Mouse (Mus musculus) liver (tissue): ENCODE measurements around the gene Hspa1a.
"Not testable (repeated sequence)": the region's sequence is repeated elsewhere in the genome, so short reads cannot be mapped to it uniquely, and the experiment has no call there.

Experiments used
- DNase-seq: peaks from one replicate; pipeline ENCODE4 v3.0.0-alpha.2; 2020; ENCODE audit warnings: mixed read lengths

Gene Hspa1a

DNA sequence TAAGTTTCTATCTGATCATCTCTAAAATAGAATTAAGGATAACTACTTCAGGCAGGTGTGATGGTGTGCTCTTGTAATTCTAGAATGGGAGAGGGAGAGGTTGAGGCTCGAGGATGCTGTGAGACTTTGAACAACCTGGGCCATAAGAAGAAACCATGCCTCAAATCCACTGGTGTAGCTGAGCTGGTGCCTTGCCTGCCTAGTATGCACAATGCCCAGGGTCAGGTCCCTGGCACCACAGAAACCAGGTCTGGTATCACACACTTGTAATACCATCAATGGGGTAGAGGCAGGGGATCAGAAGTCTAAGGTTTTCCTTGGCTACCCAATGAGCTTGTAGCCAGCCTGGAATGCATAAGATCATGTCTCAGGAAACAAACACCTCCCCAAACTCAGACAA is 9.1 kb downstream of the Hspa1a start:
- DNase-seq: no peak

DNA sequence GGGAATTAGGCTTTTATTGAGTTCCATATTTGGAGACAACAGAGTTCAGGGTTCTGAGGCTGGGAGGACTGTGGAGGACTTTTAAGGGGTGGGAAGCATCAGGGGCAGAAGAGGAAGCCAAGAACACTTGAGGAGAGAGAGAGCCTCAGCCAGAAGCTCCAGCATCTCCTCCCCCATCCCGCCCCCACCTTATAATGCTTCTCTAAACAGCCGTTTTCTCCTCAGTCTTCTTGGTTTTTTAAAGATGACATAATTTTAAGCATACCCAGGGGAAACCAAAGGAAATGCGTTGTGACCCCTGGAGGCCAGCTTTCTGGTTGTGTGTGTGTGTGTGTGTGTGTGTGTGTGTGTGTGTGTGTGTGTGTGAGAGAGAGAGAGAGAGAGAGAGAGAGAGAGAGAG is 9.8 kb downstream of the Hspa1a start:
- no peak for DNase-seq

DNA sequence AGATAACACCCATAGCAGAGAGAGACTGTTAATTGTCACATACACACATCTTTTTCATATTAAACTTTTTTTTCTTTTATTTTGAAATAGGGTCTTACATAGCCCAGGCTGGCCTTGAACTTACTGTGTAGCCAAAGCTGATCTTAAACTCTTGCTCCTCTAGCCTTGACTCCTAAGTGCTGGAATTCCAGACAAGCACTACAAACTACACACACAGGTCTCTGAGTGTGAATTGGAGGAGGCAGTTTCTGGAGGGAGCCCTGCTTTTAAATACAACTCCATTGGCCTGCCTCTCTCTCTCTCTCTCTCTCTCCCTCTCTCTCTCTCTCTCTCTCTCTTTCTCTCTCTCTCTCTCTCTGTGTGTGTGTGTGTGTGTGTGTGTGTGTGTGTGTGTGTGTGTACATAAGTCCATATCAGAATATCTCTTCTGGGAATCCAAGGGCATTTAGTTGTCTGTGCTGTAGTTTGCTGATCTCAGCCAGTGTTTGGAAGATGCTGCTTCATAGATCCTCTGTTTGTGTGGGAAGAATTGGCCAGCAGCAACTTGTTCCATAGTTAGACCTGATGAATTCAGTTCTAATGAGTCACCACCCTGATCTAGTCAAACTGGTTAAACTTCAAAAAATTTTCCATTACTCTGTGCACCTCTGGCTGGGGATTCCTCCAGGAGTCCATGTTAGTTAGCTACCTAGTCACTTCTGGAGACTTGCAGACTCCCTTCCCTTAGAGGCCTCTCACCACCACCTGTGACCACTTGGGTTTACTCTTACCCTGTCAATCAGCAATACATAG is 11.1 kb downstream of the Hspa1a start:
- no peak for DNase-seq

DNA sequence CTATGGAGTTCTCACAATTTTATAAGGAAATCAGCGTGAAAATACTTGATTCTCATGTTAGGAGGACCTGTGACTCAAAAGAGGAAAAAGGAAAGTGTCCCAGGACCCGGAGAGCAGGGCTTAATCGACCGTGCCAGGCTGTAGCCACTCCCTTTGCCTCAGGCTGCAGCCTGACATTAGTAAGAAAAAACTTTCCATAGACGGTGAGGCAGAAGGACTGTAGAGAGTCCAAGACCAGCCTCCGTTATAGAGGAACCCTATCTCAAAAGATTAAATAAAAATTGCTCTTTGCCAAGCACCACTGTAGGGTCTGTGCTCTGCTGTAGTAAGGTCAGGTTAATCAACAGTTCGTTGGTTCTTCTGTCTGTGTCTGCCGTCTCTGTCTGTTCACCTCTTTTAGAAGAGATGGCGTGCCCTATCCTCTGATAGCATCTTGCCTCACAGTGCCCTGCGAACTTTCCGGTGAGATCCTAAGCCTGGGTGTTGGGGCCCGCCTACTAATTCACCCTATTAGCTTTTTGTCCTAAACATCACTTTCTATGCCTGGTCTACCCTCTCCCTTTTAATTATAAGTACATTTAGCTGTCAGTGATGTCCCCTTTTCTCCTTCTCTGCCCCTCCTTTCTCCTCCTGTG is 12.0 kb downstream of the Hspa1a start:
- DNase-seq: peak; percentile 54

DNA sequence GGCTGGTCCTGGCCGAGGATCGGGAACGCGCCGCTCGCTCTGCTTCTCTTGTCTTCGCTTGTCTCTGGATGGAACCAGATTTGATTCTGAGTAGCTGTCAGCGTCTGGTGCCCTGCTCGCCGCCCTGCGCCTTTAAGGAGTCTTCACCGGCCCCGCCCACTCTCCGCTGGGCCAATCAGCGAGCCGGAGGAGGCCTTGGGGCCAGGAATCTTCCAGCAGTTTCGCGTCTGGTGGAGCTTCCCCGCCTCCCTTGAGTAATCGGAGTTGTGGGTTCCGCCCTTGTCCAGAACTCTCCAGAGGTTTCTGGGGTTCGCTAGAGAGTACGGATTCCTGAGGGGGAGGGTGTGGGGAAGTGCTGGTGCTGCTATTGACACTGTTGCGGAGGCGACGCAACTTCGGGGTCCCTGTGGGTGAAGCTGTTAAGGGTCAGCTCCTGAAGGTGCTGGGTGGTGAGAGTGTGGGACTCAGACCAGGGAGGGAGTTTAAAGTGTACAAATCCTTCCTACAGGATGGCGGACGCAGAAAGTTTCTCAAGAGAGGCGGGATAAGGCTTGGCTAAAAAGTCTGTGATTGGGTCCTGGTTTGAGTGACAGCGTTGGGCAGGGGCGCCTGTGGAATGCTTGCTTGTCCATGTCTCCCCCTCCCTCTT is 12.7 kb downstream of the Hspa1a start, which contains the start of gene Hspa1b:
TSS of gene Hspa1b (minus strand) at position 109 of the 649 bp plus-strand sequence.
- peak; percentile 78 for DNase-seq

DNA sequence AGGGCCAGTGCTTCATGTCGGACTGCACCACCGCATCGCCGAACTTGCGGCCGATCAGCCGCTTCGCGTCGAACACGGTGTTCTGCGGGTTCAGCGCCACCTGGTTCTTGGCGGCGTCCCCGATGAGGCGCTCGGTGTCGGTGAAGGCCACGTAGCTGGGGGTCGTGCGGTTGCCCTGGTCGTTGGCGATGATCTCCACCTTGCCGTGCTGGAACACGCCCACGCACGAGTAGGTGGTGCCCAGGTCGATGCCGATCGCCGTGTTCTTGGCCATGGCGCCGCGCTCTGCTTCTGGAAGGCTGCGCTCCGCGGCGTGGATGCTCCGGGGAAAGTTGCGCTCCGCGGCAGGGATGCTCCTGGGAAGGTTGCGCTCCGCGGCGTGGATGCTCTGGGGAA is 13.2 kb downstream of the Hspa1a start:
- not testable (repeated sequence) for DNase-seq

DNA sequence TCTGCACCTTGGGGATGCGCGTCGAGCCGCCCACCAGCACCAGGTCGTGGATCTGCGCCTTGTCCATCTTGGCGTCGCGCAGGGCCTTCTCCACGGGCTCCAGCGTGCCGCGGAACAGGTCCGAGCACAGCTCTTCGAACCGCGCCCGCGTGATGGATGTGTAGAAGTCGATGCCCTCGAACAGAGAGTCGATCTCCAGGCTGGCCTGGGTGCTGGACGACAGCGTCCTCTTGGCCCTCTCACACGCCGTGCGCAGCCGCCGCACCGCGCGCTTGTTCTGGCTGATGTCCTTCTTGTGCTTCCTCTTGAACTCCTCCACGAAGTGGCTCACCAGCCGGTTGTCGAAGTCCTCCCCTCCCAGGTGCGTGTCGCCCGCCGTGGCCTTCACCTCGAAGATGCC is 14.0 kb downstream of the Hspa1a start:
- not testable (repeated sequence) for DNase-seq

DNA sequence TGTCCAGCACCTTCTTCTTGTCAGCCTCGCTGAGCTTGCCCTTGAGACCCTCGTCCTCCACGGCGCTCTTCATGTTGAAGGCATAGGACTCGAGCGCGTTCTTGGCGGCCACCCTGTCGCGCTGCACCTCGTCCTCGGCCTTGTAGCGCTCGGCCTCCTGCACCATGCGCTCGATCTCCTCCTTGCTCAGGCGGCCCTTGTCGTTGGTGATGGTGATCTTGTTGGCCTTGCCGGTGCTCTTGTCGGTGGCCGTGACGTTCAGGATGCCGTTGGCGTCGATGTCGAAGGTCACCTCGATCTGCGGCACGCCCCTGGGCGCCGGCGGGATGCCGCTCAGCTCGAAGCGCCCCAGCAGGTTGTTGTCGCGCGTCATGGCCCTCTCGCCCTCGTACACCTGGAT is 14.7 kb downstream of the Hspa1a start:
- not testable (repeated sequence) for DNase-seq

DNA sequence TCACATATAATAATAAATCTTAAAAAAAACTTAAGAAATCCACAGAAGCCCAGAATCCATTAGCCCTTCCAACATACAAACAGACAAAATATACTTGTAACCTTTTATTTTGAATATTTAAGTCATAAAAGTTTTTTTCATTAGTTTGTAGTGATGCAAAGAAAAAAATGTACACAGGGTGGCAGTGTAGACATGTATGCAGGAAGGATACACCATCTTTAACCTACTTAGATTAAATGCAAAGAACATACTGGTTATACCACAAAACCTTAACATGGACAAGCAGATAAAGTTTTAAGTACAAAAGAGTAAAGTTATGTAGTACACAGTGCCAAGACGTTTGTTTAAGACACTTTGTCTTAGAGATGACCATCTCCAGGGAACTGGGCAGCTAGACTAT is 15.6 kb downstream of the Hspa1a start:
- no peak for DNase-seq

DNA sequence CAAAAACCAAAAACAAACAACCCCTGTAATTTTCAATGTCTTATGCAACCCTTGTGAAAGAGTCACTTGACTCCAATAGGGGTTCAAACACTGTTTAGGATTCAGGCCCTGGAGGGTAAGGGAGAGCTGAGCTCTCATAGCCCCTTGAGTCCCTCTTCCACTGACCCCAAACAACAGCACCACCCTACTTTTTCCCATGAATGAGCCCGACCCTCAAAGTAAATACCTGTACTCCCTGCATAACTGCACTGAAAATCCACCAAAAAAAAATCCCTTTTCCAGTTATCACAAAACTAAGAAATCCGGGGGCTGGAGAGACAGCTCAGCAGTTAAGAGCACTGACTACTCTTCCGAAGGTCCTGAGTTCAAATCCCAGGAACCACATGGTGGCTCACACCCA is 16.1 kb downstream of the Hspa1a start:
- DNase-seq: no peak

DNA sequence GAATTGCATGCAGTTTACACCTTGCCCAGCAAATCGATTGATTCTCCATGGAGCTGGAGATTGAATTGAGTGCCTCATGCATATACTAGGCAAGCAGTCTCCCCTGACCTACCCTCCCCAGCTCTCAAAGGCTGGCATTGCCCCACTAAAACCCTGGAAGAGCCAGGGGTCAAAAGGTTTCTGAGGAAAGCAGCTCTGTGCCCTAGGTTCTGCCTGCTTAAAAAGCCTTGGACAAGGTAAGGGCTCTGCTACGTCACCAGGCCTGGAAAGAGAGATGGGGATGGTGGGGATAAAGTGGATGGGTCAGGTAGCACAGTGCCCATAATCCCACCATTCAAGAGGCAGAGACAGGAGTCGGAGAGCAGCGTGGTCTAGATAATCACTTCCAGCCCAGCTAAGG is 17.1 kb downstream of the Hspa1a start:
- DNase-seq: no peak

DNA sequence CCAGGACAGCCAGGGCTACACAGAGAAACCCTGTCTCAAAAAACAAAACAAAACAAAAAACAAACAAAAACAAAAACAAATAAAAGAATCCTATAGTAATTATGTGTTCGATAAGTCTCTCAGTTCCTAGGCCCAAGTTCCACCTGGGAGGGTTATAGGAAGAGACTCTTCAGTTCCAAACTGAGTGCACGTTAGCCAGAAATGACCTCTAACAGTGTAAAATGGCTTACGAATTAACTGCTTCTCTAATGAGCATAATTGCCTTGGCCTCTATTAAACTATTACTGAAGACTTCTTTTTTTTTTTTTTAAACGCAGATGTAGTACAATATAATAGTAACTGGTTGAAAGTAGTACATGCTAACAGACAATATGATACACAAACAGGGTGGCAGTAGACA is 18.1 kb downstream of the Hspa1a start:
- no peak for DNase-seq

DNA sequence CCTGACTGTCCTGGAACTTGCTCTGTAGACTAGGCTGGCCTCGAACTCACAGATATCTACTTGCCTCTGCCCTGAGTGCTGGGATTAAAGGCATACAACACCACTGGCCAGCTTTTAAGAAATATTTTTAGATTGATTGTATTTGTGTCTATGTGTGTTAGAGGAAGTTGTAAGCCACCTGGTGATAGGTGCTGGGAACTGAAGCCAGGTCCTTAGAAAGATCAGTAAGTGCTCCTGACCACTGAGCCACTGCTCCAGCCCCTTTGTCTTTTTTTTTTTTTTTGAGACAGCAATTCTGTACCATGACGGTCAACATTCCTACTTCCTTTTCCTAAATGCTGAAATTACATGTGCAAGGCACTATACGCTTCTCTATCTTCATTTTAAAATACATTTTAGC is 18.7 kb downstream of the Hspa1a start:
- DNase-seq: no peak

DNA sequence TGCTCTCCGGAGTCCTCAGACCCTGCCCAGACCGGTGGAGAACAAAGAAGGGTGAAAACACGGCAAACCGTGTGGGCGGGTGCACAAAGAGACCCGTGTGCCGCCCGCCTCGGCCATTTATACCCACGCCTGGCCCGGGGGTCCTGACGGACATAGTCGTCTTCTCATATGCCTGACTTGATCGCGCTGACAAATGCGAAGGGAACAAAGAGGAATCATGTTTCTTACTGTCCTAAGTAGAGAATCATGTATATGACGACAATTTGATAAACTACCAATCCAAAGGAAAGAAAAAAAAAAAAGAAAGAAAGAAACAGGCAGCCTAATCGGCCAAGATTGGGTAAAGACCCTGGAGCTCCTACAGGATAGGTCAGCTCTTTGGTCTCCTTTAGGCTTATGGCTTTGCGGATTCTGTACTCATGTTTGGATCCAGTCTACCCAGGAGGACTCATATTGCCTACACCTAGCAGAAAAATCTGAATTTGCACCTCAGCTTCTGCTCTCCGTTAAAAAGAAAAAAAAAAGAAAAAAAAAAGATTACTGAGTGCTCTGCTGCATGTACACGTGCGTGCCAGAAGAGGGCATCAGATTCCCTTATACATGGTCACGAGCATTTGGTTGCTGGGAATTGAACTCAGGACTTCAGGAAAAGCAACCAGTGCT is 19.4 kb downstream of the Hspa1a start:
- peak; percentile 85 for DNase-seq

DNA sequence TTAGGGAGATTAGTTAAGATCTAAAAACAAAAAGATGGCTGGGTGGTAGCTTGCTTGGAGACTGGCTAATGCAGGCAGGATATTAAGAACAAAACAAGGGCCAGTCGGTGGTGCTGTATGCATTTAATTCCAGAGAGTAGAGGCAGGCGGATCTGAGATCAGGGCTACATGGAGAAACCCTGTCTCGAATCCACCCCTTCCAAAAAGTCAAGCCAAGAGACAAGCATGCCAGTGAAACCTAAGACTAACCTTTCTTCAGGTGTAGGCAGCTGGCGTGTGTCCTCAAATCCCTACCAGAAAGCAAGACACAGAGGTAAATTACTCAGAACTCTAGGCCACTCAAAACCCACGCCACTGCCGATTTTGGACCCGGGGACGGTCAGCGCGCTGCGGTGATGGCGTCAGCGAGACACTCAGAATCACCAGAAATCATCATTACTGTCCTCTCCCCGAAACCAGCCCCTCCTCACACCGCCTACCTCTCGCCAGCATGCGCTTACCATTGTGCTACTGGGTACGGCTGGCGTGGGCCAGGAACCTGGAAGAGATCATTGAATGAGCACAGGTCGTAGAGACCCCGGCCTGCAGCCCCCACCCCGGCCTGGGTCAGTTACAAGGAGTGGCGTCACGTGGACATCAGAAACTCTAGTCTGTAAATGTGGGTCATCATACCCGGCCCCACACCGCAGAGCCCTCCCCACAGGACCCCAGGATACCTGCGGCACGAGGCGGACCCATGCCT is 20.1 kb downstream of the Hspa1a start:
- no peak for DNase-seq

DNA sequence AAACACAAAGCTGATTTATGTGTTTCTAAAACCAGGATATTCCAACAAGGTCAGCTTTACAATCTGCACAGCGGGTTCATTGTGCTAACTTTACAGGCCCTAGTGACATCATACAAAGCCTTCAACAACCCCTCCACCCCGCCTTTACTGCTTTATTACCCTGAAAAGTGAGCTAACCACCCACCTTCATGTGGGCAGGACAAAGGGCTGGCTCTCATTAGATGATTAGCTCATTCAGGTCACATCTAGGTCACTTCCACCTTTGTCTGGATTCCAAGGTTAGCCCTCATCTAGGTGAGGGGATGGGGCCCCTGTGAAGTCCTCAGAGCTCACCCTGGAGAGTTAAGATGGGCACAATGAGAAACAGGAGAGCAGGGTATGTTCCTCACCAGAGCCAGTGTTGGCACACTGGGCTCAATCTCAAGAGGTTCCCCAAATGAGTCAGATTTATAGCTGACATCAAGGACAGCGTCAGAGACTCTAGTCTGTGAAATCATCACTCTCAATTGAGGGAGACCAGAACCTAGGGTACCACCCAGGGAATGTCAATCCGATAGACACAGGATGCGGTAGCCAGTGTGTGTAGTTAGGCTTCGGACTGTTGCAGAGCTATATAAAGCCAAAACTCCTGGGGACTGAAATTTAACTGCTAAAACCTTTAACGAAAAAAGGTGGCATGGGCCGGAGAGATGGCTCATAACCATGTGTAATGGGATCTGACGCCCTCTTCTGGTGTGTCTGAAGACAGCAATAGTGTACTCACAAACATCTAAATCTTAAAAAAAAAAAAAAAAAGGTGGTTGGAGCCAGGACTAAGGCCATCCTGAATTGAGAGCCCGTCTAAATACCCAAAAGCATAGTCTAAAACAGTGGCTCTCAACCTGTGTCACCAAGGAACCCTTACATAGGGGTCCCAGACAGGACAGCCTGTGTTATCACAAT is 21.2 kb downstream of the Hspa1a start:
- DNase-seq: no peak

DNA sequence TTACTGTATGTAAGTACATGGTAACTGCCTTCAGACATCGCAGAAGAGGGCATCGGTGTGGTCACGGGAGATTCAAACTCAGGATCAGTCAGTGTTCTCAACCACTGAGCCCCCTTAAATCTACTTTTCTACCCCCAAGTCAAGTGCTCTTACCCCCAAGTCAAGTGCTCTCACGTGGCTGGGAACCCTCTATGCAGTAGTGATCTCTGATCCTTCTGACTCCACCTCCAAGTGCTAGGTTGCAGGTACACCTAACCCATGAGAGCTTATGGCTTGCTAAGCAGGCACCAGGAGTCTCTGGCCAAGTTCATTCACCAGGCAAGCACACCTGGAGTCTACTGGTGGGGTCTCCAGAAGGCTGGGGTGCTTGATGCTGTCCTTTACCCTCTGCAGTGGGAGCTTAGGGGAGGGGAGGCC is 22.4 kb downstream of the Hspa1a start:
- peak; percentile 53 for DNase-seq

DNA sequence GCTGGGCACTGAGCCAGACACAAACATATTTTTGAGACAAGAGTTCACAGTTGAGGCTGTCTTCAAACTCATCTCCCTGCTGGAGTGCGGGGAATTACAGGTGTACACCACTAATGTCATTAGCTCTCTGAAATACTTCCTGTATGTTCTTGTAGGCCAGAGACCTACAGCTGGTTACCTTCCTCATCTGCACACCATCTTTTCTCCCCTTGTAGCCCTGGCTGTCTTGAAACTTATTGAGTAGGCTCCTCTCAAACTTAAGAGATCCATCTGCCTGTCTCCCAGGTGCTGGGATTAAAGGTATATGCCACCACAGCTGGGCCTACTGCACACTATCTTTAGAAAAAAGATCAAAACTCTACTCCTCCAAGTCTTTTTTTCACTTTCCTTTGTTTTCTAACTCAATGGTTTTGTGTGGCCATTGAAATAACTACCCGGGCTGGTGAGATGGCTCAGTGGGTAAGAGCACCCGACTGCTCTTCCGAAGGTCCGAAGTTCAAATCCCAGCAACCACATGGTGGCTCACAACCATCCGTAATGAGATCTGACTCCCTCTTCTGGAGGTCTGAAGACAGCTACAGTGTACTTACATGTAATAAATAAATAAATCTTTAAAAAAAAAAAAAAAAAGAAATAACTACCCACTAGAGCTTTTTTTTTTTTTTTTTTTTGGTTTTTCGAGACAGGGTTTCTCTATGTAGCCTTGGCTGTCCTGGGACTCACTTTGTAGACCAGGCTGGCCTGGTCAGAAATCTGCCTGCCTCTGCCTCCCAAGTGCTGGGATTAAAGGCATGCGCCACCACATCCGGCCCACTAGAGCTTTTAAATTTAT is 23.0 kb downstream of the Hspa1a start:
- not testable (repeated sequence) for DNase-seq

DNA sequence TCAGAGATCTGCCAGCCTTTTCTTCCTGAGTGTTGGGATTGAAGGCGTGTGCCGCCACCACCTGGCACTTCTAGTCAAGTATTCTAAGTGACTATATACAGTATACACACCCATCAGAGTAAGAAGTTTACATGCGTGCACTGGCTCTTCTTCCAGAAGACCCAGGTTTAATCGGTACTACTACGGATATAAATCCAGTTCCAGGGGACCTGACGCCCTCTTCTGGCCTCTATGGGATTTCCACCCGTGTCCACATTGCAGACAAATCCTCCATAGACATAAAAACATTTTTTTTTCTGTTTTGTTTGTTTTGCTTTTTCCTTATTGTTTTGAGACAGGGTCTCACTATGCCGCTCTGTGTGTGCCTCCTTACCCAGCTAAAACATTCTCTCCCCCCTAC is 24.4 kb downstream of the Hspa1a start:
- DNase-seq: peak; percentile 48

DNA sequence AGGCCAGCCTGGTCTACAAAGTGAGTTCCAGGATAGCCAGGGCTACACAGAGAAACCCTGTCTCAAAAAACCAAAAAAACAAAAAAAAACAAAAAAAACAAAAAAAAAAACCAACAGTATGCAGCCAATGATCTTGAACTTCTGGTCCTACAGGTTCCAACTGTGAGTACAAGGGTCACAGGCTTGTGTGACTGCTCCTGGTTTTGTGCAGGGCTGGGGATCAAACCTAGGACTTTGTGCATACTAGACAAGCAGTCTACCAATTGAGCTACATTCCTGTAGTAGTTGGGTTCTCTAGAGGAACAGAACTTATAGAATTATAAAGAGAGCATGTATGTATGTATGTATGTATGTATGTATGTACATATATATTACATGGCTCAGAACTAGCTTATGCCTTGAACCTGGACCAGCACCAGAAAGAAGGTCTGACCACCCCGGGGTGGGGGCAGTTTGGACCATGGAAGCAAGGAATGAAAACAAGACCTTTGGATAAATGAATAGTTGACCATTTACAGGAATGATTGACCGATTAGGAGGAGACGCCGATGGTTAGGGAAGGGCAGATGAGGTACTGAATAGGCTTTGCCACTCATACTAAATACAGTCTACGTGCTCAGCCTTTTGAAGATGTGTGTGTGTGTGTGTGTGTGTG is 25.3 kb downstream of the Hspa1a start:
- DNase-seq: no peak
